Mouse (Mus musculus) cerebellum, postnatal 36 days (tissue): ENCODE data around the gene Cipc.

Experiments used
- DNase-seq, 2 experiments: peaks; one replicate each; pipeline ENCODE4 v3.0.0; 2021 to 2022; ENCODE audit warnings: mixed read lengths in 2 of 2

Gene Cipc

DNA sequence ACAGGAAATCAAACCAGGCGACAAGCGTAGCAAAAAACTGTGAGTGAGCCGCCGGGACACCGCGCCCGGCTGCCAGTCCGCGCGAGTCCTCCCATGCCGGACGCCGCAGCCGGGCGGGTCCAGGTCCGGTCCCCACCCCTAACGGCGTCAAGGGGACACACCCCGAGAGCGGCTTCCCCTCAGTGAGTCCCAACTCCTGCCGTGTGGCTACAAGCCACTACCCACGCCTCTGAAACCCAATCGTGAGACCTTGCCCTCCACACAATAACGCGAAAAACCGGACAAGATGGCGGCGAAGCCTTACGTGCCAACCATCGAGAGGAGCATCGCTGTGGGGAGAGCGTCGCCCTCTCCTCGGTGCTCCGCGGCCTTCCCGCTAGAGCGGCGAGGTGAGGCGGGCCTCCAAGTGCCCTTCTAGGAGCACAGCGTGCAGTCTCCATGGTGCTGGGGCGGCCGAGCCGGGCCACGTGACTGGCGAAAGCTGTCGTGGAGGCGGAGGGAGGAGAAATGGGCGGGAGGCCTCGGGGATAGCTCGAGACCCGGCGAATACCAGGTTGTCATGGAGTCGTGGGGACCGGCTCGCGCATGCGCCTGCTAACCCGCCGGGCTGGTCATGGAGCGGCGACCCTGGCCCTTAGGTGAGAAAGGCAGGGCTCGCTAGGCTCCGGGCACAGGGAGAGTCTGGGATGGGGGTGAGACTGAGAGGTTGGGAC lies at the start of gene Cipc:
TSS of gene Cipc (plus strand) at position 182 of the 713 bp plus-strand sequence.
- DNase-seq, result peak; percentile 96 to 98

DNA sequence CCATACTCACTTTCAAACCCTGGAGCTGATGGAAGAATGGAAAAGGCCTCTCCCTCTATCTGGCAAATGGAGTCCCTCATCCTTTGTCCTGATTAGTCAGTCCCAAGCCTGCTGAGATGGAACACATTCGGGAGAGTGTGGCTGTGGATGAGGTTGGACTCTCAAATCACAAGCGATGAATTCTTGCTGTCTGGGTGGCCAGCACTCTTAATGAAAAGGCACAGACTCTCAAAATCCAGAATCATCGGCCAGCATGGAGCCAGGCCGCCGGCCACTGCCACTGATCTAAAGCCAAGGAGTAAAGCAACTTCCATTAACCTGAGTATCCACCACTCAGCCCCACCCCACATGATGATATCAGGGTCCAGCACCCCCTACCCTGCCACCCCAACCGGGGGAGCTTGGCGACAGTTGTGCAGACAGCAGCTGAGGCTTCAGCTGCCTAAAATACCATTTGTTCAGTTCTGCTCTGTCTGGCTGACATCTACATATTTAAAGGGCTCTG lies 49.0 kb upstream of the Cipc start:
- peak in 1 of 2 experiments; percentile 27 for DNase-seq

DNA sequence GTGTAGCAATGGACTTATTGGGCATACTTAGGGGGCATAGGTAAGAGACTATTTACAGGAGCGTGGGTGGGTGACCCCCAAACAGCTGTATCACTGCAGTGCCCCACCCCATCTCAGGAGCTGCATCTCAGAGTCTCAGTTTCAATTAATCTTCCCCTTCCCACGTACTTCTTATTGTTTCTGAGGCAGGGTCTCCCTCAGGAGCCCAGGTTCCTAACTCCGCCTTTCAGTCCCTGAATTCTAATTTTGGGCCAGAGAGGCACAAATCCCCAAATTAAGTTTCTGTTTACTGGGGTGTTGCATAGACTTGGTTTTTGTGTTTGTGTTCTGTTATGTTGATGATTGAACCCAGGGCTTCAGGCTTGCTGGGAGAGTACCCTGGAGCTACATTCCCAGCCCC lies 48.4 kb upstream of the Cipc start:
- no peak for DNase-seq

DNA sequence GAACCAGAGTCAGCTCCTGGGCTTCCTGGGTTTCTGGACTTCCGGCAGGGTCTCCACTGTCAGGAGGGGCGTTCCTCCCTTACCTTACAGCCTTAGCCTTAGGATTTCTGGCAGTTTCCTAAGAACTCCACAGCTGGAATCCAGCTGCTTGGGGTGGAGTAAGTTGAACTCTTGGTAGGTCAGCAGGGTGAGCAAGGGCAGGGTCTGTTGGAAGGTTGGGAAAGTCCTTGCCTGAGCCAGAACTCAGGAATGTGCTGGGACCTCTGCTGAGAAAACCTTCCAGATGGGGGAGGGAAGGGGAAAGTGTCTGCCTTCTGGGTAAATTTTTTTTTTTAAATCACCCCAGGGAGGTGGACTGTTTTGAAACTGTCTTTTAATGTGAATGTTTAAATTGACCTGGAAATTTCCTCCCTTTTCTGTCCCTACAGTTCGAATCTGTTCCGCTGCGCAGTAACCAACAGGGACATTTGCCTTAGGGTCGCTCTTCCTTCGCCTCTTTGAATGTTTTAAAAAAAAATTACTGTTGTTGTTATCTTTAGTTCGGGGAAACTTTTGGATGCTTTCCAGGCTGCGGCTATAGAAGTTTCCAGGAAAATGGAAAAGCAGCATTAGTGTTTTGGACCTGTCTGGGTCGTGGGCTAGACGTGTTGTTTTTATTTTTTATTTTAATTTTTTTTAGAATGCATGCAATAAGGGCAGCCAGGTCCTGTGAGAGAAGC lies 47.2 kb upstream of the Cipc start:
- no peak for DNase-seq

DNA sequence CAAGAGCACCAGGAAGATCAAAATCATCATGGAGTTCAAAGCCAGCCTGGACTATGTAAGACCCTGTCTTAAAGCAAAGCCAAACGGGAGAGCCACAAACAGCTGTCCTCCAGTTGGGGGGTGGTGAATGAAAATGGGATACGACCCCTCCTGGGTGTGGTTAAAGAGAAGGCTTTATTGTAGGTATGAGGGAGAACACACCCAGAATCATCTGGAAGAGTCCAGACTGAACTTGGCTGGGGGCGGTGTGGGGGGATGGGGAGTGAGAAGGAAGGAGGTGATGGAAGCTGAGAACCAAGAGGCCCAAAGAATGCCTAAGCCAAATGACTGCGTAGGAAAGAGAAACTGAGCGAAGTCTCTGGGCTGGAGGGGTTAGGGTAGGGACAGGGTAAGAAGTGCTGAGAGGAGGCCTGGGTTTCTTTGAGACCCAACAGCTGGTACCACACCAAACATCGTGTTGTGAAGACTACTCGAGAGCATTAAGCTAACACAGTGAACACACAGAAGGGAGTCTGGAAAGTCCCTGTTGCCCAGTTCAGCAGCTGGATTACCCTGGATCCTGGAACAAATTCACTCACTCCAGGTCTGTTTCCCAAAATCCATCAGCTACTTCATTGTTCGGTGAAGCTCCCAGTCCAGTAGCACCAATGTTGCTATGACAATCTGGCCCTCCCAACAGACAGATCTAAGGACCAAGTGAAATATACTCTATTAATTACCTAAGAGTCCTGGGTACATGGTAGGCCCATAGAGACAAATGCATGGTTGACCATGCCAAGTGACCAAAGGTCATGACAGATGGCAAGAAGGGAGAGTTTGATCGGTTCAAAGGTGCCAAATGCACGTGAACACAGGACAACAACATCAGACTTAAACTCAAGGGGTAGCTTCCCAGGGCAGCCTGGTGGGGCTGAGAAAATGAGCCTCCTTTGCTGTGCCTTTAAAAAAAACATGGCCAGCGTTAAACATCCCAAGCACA lies 42.7 kb upstream of the Cipc start:
- no peak for DNase-seq

DNA sequence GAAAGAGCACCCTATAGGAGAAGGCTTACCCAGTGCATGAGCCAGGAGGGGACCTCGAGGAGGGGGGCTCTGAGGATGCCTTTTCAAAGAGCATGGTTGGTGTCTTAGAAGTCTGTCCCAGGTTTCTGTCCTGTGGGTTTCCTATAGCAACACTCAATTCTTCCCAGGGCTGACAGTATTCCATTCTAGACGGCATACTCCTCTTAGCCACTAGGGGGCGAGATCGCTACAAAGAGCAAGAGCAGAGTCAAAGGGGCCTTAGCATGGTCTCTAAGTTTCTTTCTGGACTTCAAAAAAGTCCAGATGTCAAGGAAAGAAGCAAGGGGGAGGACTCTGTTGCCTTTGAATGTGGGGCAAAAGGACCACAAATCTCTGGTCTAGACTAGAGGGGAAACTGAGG lies 41.6 kb upstream of the Cipc start:
- DNase-seq, result peak; percentile 49 to 64

DNA sequence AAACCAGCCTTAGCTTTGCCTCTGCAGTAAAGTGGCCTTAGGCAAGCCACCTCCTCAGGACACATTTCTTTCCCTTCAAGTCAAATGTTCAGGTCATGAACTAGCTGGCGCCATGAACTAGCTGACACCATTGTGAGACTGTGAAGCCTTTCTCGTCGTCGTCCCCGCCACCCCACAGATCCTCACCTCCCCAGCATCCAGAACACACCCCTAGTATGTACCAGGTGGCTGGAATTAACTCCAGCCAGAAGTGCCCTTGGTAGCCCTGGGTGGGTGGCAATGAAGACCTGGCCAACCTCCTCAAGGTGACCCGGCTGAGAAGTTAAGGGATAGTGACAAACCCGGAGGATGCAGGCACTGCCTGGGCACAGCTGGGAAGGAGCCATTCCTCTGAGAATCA lies 41.0 kb upstream of the Cipc start:
- no peak for DNase-seq

DNA sequence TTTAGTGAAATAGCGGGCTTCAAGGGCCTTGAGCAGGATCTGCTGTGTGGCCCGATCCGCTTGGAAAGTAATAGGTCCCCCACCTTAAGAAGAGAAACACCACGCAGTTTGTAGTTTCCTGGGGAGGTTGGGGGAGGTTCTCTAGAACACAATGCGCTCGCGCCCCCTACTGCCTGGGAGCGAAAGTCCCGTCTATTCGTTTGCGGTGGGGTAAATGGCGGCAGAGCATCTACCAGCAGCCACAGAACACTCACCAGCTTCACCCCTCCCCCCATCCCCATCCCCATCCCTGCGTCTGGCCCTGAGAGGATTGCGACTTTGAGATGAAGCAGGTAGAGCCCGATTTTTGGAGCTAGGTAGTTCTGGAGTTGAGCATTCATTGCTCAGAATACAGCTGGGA lies 40.4 kb upstream of the Cipc start:
- DNase-seq, result peak; percentile 86 to 87

DNA sequence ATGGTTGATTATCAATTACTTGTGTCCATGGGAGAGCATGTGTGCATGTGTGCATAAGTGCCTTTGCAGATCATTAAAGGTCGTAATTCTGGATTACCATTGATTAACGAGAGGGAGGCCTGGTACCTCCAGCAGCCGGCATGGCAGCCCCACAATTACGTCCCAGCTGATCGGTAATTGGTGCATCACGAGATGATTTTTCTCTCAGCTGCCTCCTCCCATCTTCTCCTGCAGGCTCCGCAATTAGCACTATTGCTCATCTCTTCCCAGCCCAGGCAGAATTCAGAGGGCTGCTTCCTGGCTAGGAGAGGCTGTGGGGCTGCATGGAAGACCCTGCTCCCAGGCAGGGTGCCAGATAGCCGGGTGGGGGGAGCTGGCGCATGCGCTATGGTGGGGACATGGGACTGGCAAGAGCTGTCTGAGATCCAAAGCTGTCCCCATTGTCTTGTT lies 35.3 kb upstream of the Cipc start:
- DNase-seq, result no peak

DNA sequence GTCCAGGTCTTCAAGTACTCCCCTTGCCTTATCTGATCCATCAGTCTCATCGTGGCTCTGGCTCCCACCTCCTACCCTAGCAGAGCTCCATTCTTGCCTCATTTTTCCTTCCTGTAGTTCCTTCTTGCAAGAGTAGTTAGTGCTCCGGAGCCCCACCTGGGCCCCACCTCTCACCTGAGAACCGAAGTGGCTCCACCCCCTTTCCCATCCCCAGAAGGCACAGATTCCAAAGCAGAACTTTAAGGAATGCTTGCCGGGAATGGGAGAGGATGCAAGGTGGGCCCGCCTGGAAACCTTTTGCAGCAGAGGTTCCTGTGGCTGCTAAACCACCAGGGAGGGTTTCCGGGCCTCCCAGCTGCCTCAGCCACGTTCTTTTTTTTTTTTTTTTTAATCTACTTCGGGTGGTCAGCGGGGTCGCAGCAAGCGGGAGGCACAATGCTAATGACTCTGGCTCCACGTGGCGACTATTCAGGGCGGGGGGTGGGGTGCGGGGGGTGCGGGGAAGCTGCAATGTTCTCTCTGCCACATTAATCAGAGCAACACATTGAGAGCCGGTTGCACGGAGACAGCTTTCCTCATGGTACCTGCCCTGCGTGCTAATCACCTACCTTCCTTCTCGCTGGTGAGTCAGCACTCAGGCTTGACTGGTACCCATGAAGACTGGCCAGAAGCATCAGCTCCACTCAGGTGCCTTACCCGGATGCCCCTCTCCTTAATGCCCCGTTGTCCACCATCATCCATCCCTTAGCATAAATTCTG lies 34.3 kb upstream of the Cipc start:
- no peak for DNase-seq

DNA sequence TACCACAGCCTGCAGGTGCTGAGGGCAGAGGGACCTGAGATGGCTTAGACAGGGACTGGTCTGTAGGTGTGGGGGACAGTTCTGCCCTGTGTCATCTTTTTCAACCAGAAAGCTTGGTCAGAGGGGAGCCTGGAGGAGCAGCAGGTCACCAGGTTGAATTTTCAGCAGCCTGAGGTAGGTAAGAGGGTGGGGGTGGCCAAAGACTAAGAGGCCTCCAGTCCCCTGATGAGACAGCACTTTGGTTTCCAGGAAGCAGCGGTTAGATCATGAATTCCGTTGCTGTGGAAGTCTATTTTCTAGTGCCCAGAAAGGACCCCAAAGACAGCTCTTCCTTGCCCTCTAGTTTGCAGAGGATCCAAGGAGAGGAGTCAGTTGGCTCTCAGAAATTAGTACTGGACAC lies 32.5 kb upstream of the Cipc start:
- no peak for DNase-seq

DNA sequence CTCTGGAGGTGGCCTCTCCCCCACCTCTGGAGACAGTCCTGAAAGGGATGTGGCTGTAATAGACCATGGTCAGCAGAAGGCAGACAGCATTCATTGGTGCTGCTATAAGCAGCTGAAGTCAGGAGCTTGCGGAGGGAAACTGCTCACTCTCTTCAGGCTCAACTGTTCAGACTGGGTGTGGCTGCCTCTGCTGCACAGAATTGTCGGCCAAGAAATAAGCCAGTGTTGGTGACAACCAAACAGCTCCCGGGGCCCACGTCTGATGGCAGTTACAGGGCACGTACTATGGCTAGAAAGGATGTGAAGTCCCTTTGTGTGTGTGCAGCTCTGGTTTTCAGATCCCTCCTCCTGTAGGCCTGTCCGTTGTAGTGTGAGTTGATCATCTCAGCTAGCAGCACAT lies 32.1 kb upstream of the Cipc start:
- no peak for DNase-seq

DNA sequence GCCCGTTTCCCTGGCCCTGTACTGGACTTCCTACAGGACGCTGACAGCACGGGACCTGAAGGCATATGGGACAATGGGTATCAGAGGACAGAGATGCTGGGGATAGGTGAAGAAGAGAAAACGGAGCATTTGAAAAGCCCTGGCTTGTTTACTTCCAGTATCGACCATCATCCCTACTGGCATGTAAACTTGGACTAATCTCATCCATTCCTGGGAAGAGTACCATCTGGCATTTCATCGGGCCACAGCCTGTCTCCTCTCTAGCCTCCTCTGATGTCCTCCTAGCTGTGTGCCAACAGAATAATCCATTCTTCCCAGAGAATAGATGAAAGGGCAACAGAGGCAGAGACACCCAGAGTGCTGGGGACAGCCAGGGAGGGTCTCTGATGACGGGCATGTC lies 31.2 kb upstream of the Cipc start:
- peak; percentile 51 to 71 for DNase-seq

DNA sequence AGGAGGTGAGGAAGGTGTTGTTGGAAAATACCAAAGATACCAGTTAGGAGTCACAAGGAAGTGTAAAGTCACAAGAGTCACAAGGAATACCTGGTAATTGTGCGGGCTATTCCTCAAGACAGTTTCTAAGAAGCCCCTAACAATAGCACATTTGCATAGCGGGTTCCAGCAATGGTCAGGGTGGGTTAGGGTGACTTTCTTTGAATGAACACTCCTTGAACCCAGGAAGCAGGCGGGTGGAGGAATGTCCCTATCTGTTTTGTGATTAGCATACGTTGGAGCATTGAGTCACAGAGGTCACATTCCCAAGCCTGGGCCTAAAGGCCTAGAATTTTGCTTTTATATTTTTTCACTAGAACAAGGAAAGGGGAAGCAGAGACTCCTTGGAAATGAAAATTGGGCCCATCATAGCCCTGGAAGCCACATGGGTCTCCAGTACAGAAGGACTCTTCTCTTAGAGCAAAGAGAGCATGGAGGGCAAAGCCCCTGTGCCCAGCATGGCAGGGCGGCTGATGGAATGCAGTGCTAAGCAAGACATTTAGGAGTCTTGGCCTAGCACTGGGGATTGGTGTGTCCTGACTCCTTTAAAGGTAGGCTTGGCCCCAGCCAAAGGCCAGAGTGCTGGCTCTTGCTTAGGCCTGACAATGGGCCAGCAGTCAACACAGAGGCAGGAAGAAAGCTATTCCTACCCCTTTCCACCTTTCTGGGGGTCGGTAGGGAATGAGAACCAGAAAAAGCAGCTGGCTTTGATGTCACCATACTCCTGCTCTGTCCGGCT lies 29.9 kb upstream of the Cipc start:
- DNase-seq, result no peak

DNA sequence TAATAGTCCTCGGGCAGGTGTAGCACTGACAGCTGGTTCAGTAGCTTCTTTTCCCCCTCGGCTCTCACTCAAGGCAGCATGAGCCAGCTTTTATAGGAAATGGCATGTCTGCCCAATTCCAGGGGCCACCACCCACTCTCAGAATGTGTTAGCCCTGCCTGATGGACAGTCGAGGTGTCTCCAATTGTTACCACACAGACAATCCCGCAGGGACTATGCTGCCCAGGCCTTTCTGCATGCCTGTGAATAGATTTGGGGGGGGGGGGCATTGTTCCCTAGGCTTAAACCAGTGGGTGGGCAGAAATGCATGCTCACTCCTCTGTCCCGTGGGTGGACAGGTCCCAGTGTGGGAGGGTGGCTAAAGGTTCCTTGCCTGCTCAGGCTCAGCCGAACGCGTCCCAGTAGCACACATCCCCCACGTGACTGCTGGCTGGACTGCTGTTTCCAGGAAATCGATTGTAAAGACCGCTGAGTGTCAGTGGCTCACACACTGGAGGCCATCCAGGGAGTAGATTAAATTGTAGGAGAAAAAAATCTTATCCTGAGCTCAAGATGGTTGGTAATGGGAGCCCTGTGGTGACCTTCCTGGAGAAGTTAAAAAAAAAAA lies 28.4 kb upstream of the Cipc start:
- no peak for DNase-seq

DNA sequence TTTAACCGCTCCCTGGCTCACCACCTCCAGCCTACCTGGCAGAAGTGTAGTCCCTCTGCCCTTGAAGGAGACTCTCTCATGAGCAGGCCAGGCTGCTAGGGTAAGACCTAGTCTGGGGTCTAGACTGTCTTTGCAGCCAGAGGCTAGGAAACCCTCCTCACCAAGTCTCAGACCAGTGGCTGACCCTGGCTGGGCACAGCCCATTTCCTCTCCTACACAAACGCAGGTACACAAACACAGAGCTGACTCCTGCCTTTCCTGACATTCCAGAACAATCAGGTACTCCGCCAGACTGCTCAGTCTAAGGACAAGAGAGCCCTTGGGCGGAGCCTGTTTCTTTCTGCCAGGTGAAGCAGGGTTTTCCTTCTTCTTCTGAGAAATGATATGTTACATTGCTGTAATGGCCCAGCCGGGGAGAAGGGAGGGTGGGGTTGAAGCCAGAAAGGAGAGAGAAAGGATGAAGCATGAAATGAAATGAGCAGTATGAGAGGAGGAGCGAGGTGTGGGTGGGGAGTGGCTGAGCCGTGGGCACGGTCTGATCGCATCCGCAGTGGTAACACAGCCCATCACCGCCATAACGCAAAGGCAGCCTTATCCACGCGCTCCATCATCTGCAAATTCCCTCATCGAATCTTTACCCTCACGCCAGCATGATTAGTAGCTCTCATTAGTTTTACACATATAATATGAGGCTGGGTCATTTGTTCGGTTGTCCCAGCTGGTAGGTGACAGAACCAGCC lies 27.7 kb upstream of the Cipc start:
- no peak for DNase-seq

DNA sequence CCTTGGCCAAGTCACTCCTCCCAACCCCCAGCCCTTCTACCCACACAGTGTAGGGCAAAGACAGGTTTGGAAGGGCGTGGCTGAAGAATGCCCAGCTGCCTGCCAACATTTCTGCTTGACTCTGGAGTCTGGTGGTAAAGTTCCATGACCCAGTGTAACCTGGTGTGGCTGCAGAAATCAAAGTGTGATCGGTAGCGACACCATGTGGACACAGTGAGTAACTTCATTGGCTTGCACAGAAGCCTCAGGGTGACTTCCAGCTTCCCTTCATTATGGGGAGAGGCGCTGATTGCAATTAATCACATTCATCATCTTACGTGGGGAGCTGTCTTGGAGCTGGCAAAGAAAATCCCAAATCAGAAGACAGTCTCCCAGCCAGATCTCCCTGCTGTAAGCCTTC lies 23.0 kb upstream of the Cipc start:
- DNase-seq, result peak; percentile 84 to 91

DNA sequence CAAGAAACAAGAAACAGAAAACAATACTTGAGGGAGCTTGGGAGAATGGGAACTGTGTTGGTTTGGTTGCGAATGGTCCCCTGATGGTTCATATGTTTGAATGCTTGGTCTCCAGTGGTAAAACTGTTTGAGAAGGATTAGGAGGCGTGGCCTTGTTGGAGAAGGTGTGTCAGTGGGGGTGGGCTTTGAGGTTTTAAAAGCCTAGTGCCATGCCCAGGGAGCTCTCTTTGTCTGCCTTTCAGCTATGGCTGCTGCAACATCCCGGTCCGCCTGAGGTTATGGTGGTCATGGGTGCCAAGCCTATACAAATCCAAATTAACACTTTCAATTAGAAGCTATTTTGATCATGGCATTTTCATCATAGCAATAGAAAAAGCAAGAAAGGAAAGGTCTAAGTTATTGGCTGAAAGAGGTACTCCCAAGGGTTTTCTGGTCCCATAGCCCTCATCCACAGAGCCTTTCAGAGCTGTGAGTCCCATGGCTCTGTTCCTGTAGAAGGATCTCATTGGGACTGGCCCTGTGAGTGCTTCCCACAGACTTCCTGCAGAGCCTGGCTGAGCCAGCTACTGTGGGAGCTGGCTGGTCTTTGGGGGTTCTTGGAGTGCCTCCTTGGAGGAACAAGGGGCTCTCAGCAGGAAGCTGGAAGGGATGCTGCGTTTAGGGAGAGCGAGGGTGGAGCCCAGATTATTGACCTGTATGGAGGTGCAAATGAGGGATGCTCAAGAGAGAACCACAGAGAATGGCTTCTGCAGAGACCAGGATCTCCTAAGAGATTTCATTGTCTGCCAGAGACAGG lies 15.7 kb upstream of the Cipc start:
- DNase-seq, result no peak

DNA sequence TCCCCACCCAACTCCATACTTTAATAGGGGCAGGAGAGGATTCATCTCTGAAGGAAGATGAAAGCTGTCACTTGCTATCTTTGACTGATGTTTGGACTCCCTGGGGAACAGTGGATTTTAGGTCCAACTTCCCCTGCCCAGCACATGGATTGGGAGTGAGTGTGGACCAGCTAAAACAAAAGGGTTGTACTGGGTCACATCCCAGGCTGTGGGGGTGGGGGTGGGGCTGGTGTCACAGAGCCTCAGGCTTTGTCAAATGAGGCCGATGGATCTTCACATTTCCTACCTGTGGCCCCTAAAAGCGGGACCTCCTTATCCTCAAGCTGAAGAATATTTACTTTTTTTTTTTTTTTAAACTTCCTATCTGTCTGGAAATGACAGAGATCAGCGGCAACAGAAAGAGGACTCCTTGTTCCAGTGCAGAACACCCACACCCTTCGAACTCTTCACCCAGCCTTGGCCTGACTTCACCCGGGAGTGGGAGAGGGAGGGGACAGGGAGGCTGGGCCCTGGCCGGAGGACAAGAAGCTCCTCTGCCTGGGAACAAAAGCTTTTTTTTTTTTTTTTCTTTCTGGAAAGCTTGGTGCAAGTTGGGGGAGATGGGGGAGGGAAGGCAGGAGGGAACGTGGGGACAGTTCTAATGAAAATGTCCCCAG lies 14.8 kb upstream of the Cipc start:
- DNase-seq, result no peak
